14 mouse cellular contexts compared by ENCODE assay signal in the genomic region with DNA sequence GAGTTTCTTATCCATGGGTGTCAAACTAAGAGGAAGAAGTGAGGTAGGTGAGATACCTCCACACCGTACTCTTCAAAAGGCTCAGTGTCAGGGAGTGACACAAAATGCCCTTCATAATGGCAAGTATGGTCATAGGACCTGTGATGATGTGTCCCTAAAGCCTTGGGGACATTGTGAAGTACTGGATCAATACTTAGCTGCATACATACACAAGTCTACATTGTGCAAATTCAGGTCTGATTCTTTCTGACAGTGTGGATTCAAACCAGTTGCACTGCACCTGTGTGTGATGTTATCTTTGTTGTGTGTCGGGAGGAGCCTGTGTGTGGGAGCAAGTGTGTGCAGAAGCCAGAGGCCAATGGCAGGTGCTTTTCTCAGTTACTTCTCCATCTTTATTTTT. TPM values are rescaled to one million over a fixed set of nuclear protein-coding genes. Genes with fewer than 3 reads are reported as not detected.
"Had no signal": no experiment of that assay in that cellular context is flagged by ENCODE, and none has a peak within 500 bp of the region (broad histone marks: within the 10 kb centered on the region; RNA-seq: fewer than 3 reads in every experiment).

No protein-coding gene starts in this region.

- DNase-seq: kidney, adult 18-20 months; right cerebral cortex, adult 18-20 months; right cerebral cortex, postnatal 25 days; thymus, adult 18-20 months had no signal

- H3K9ac ChIP-seq: limb, embryonic 13.5 days; liver, embryonic 15.5 days; lung, embryonic 14.5 days; midbrain, embryonic 12.5 days had no signal

- H3K36me3 ChIP-seq: limb, embryonic 13.5 days; liver, embryonic 15.5 days; midbrain, embryonic 12.5 days had no signal

- H3K27me3 ChIP-seq: limb, embryonic 13.5 days; liver, embryonic 15.5 days; midbrain, embryonic 12.5 days had no signal

- H3K9me3 ChIP-seq: limb, embryonic 13.5 days; liver, embryonic 15.5 days; megakaryocyte, embryonic 14.5 days; midbrain, embryonic 12.5 days had no signal

- H3K27ac ChIP-seq: limb, embryonic 13.5 days; liver, embryonic 15.5 days; midbrain, embryonic 12.5 days; stomach, postnatal 0 days had no signal

- H3K4me2 ChIP-seq: limb, embryonic 13.5 days; liver, embryonic 15.5 days; lung, embryonic 14.5 days; midbrain, embryonic 12.5 days had no signal

- H3K4me3 ChIP-seq: layer of hippocampus, adult 2 months; limb, embryonic 13.5 days; liver, embryonic 15.5 days; megakaryocyte, embryonic 14.5 days; midbrain, embryonic 12.5 days had no signal

RNA-seq across cellular contexts. Expression of a gene that starts 38.7 kb away (rescaled TPM):
- total RNA-seq: left cerebral cortex, postnatal 10 days; midbrain, postnatal 0 days had no signal
- polyA plus RNA-seq: kidney, embryonic 14.5 days; midbrain, embryonic 12.5 days; midbrain, postnatal 0 days had no signal
